Mouse (Mus musculus) heart, adult 2 months (tissue): ENCODE measurements at regions not wholly inside any gene's neighbourhood (a gene's known extent, or its start where the extent isn't known, plus 50 kb on each side); places are given as distances from the start of the nearest gene placed in this dataset.

ENCODE experiments used
- CTCF ChIP-seq: fragments of 200-600 bp; IDR thresholded peaks from 2 replicates; pipeline ENCODE4 v1.8.1; 2022; ENCODE audit warnings: antibody characterized with exemption, mild to moderate bottlenecking, moderate library complexity
- EP300 ChIP-seq: fragments of 200-500 bp; IDR thresholded peaks from 2 replicates; pipeline ENCODE4 v1.6.1; 2011; ENCODE audit warnings: low read depth, low read length, control low read depth; ENCODE audit not compliant: insufficient read depth
- POLR2A ChIP-seq: fragments of 200-500 bp; IDR thresholded peaks from 2 replicates; pipeline ENCODE4 v1.6.1; 2011; ENCODE audit warnings: mild to moderate bottlenecking, low read depth, low read length, control low read depth; ENCODE audit not compliant: insufficient read depth

- TF ChIP-seq POLR2A (no peak), CTCF (no peak), EP300 (no peak)
Observed at GRCm38 (mm10) chrX:12888010-12888707, 126.3 kb upstream of the Med14 start.
